Mouse (Mus musculus) skeletal muscle tissue, adult 2 months (tissue): ENCODE results near the gene Lef1.

Experiments
- DNase-seq: peaks from one replicate; pipeline ENCODE4 v3.0.0-alpha.2; 2012; ENCODE audit warnings: low read depth, low spot score

The Lef1 gene

DNA sequence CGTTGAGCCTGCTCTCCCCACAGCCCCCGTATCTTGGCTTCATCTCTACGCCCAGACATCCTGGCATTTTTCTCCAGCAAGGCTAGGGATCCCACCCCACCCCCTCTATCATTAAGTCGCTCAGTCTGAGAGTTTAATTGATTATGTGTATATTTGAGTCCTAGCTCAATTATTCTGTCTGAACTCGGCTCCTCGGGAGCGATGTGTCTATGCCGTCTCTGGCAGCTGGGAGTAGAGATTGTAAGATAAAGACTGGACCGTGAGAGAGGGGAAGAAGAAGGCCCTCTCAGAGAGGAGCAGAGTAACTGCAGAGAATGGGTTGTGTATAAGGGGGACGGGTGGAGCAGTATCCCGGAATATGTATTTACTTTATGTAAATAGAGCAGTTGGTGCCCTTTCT is 80.0 kb downstream of the Lef1 start:
- DNase-seq = no peak

DNA sequence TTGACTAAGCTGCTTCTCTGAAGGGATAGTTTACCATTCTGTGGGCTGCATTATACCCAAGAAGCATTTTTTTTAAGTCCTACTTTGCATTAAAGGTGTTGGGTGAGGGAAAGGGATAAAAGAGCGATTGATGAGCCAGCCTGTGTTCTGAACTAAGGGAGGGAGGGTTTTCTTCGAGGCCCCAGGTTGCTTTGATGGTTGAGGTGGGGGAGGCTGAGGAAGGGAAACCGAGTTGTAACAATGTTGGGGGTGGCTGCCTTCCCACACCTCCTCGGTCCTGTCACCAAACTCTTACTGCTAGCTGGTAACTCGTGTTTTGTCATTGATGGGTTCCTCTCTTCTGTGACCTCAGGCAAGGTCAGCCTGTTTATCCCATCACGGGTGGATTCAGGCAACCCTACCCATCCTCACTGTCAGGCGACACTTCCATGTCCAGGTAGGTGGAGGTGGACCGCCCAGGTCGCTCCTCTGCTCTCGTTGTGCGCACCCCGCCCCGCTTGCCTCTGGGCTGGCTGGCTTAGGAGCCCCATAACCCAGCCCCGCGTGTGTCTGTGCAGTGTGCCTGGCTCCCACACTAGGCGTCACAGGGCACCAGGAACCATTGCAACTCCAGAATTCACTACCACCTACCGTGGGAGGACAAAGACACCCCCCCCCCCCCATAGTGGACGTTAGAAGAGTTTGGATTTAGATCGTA is 80.5 kb downstream of the Lef1 start:
- DNase-seq = no peak

DNA sequence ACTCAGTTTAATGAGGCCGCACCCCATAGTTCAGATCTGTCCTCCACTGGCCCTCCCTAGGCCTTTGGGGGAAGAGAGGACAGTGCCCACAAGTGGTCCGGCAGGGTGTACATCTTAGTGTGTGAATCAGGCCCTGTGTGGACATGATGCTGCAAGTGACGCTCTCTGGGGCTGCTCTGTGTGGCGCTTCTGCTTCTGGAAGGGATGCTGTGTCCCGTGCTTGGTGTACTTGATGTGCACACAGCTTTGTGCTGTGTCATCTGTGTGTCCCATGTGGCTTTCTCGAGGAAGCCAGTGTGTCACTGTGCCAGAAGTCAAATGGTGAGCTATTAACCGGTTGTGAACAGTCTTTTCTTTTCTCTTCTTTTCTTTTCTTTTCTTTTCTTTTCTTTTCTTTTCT is 81.2 kb downstream of the Lef1 start:
- DNase-seq = no peak

DNA sequence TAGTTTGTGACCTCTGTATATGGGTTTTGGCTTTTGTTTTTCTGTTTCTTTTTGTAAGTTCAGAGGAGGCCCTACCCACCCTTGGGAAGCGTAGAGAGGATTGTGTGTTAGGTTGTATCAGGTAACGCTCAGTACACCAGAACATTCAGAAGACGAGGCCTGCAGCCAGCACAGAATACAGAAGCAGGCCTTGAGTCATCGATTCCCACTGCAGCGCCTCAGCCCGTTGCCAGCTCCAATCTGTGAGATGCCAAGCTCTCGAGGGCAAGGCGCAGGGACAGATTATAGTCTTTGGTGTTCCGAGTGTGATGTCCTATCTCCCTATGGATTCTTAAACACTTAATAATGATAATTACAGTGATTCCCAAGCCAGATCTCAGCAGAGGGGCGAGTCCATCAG is 85.8 kb downstream of the Lef1 start:
- DNase-seq = no peak

DNA sequence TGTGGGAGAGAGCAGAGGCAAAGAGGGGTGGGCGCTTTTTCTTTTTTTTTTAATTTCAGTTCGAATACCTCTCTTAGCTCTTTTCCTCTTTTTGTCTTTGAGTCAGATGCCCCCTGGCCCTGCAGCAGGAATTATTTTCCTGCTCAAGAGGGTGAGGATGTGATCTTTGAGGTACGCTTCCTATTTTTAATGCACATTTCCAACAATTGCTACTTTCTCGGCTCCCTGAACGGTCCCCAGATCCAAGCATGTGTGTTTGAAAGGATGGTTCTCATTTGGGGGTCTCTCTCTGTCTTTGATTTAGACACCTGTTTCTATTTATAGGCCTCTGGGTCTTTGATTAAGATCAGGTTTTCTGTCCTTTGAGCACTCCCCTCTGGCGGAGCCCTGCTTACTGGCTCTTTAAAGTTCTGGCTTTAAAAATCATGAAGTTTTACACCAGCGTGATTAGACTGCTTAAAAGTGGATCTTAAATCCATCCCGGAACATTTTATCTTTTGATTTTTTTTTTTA is 86.3 kb downstream of the Lef1 start:
- DNase-seq = no peak

DNA sequence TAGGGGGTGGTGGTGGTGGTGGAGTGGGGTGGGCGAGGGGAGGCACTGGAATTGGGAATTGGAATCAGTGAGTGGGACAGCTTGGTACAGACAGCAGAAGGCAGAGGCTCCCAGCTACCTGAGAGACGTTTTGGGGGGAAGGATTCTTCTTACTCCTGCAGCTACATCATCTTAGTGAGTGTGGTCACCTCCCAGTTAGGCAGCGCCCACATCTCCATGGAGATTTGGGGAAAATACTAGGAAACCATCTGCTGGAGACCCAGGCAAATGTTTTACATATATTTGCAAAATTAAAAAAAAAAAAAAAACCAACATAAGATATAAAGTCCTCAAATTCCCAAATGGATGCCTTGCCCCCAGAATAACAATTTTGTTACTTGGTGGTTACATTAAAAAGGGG is 88.7 kb downstream of the Lef1 start:
- no peak for DNase-seq

DNA sequence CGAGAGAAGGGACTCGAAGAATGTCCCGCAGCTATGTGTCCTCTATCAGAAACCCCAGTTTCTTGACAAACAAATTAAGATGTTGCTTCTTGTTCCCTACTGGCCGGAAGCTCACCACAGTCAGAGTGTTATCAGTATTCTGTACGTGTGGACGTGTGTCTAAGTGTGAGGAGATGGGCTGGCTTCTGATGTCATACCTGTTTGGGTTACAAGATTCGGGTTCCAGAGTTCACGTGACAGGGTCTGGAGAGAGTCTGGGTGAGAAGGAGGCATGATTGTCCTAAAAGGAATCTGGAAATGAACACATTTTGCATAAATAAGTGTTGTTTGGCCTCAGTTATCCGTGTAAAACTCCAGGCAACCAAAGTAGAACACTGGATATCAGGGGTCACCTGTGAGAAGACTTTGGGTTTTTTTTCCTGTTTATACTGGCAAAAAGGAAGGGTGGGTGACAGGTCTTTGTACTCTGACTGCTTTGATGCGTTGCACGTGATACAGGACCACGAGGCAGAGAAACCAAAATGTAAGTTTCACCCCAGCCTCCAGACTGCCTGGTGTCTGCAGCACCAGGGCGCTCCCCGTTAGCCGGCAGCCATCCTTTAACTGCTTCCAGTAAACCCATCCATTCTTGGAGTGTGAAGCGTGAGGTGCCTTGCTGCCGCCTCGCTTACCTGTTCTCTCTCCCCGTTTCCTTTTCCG is 89.5 kb downstream of the Lef1 start:
- no peak for DNase-seq

DNA sequence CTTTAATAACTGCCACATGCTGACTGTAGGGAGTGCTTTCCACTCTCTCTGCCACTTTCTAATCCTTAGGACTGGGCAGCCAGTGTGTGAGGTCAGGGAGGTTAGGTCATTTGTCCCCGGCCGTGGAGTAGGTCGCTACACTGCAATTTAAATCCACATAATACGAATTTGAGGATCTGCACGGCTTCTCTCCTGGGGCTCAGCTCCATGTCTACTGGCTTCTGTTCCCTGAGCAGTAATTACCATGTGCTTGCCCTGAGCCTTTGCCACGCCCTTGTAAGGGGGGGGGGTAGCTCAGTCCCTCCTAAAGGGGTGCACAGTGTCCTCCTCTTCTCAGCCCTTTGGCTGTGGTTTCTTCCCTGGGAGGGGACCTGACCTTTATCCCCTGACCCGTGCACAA is 92.0 kb downstream of the Lef1 start:
- DNase-seq = no peak

DNA sequence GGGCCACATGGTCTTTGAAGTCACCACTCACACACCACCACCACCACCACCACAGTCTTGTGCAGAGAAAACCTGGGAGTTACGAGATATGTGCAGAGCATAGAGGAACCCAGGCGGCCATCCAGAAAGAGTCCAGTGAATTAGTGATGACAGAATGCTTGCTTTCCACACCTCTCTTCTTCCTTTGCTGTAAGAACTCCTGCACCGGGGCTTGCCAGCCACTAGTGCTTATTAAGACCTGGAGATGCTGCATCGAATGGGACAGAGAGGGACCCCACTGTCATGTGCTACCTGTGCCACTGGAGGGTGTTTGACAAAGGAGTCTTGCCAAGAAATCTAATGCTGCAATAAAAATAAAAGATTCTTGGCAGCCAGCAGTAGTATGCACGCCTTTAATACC is 97.6 kb downstream of the Lef1 start:
- no peak for DNase-seq

DNA sequence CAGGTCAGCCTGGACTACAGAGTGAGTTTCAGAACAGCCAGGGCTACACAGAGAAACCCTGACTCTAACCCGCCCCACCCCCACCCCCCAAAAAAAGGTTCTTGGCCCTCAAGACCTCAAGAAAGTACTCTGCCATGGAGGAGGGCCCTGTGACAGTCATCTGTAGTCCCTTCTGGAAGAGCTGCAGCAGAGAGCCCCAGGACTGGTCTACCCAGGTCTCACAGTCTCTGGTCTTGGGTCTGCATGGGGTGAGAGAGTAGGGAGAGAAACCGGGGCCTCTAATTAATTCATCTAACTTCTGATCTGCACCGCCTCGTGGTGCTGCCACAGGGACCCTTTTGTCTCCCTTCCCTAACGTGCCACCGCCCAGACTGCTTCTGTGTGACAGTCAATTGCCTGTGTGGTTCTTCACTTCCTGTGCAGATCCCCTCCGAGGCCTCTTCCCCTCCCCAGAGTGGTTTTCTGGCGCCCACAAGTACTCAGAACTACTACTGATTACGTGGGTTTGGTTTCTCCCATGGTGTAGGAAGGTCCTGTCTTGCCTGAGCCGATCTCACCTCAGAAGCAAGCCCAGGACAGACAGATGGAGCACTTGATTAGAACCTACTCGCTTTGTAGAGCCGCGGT is 98.1 kb downstream of the Lef1 start:
- peak; percentile 11 for DNase-seq

DNA sequence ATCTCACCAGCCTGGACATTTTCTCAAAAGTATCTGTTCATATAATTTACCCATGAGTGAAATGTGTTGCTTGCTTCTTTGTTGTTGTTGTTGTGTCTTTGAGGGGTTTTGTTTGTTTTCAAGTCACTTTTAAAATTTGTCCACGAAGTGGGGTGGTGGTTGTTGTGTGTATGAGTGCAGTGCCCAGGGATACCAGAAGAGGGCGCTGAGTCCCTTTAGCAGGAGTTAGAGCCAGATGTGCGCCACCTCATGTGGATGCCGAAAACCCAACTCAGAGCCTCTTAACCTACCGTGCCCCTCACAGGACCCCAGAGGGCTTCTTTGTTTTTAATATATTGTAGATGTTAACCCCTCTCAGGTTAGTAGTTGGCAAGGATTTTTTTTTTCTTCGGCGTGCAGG is 101.9 kb downstream of the Lef1 start:
- no peak for DNase-seq

DNA sequence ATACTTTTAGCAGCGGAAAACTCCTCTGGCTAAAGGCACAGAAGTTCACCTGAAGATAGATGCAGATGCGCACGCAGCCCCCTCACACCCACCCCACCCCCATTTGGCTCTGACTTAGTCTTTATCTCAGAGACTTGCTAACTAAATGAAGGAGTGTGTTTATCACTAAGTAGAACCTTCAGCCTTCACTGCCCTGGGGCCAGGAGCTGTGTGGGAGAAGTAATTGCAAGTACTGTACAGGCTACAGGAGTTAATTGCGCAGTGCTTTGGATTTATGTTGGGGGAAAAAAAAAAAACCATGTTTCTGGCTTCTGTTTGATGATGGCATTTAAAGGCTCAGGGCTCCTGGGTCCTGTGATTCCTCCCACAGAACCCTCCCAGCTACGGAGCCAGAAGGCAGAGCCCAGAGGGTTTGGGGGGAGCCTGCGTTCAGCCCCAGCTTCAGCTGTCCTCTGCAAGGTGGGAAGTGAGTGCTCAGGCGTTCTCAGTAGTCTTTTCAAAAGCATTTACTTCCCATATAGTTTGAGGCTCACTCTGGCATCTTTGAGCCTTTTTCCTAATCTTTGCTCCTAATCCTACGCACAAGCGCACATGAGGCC is 103.9 kb downstream of the Lef1 start:
- DNase-seq = no peak

DNA sequence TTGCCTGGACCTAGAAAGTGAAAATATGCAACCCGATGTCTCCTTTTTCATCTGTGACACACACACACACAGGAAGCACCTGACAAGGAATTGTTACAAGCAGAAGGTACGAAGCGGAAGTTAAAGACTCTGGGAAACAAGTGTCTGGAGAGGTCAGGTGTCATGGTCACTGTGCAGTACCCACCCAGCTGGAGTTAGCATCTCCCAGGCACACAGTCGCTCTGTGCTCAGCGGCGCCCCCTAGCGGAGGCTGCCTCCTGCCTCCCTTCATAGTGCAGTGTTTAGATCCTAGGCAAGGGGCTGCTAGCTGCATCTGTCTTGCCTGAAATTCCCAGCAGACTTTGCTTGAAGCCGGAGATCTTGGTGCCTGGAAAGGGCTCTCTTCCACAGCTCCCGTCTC is 104.6 kb downstream of the Lef1 start:
- DNase-seq = no peak

DNA sequence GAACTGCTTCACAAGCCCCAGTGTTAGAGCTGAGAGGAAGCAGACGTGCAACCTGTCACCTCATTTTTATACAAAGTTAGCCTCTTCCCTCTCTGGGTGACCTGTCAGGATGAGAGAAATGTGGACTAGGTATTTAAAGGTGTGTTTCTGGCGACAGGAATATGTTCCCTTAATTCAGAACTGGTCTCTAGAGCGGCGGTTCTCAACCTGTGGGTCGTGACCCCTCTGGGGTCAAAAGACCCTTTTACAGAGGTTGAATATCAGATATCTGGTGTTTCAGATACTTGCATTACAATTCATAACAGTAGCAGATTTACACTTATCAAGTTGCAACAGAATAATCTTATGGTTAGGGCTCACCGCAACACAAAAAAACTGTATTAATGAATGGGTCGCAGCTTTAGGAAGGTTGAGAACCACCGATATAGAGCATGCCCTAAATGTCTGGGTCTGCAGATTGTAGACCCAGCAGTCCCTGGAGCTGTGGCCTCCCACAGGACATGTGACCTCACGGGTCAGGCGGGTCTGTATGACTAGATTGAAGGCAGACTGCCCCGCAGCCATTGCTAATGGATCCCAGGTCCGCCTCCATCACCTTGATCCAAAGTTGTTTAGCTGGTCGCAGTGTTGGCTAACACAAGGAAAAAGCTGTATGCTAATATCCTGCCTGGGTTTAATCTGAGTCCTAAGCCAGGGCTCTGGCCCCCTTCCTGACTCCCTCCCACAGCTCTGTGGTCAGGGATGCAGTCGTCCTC is 108.5 kb downstream of the Lef1 start:
- DNase-seq = no peak

DNA sequence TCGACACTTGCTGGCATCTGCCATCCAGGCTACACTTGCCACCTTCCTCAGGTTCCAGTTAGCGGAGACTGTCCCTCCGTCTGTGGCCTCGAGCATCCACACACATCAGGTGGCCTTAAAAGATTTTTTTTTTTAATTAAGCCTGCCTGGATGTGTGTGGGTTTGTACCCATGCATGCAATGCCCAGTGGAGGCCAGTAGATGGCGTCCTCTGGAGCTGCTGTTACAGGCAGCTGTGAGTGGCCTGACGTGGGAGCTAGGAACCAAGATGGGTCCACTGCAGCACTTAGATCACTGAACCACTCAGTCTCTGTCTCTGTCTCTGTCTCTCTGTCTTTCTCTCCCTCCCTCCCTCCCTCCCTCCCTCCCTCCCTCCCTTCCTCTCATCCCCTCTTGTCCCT is 117.8 kb downstream of the Lef1 start:
- DNase-seq = no peak

DNA sequence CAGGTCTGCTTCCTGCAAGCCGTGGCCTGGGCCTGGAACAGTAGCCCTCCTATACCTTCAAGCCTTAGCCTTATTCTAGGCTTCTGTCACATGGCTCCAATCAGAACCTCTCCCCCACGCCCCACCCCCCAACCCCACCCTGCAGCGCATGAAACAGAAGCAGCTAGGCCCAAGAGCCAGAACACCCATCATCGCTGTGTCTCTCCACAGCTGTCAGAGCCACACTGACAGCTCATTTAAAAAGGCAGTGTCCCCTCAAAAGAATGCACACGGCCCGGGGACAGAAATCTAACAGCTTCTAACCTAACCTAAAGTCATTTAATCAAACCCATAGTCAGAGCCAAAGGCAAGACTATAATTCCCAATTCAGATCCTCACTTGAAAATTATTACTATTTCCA is 126.8 kb downstream of the Lef1 start:
- no peak for DNase-seq

DNA sequence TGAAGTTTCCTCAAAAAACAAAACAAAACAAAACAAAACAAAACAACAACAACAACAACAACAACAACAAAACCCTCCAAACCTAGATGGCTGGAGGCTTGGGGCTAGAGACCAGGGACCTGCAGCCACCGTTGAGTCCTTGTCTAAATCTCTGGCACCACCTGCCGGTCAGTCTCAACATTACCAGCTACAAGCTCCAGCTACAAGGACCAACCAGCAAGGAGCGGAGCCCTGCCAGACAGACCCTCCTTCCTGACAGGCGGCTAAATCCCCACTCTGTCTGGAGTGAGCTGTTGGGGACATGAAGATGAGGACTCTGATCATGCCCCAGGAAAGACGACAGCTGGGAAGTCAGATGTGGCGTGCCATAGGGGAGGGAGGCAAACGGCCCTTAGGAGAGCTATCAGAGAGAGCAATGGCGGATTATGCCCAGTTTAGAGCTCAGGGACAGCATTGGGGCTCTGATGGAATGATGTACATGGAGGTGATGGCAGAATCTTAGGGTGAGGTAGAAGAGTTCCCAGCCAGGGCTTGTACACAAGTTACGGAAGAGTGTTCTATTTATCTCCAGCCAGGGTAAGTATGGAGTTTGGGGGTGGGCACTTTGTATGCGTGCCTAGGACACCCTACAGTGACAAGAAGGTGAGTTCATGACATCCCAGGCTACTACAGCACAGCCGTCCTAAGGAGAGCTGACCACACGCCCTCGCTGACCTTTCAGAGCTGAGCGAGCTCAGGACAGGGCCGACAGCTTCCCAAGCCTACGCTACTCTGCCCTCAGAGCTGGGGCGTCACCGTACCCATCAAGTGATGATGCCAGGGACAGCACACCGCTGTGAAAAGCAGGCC is 127.7 kb downstream of the Lef1 start:
- peak; percentile 56 for DNase-seq

DNA sequence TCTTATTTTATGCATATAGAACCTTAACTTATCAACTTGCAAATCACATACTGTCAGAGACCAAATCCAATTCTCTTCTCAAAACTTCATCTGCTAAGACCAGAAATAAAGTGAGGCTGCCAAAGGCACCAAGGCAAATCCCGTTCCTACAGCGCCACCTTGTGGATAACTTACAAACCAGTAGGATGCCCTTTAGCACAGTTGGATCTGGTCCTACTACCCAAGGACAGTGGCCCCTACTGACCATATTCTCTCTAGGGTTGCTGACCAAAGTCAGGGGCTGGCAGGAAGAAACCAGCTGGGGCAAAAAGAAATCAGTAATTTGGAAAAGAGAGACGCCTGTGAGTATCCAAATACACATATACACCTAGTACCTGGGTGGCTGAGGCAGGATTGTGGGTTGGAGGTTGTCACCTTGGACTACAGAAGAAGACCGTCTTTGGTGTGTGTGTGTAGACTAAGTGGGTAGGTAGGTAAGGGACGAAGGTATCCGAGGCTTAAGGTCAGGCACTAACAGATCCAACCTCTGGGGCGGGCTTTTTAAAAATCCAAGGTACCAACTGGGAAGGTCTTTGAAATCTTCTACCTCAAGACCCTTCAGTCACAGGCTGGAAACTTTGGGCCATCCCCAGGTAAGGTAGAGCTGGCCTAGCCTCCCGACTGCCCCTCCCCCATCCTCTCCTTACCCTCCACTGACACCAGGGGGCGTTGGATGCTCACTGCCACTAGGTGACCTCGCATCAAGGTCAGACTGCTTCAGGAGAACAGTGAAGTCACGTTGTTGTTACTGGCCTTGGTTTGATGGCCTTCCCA is 135.7 kb downstream of the Lef1 start:
- peak; percentile 60 for DNase-seq

DNA sequence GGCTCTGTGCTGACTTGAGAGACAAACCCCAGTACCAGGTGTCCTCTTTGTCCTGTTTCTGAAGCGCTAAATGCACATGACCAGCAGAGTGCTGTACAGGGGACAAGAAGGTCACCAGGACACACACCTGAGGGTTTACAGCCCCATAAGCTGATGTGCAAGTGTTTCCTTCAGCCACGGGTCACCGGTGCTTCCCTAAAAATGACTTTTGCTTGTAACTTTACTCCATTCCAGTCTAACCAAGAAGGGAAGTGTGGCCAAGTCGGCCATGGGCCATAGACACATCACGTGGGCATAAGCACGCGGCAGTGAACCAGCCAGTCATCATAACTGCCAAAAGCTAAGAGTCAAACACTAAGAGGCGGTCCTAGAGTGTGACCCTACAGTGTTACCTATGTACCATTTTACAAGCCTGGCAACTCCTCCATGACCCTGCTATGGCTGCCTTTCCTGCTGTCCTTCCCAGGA is 136.3 kb downstream of the Lef1 start:
- peak; percentile 36 for DNase-seq

DNA sequence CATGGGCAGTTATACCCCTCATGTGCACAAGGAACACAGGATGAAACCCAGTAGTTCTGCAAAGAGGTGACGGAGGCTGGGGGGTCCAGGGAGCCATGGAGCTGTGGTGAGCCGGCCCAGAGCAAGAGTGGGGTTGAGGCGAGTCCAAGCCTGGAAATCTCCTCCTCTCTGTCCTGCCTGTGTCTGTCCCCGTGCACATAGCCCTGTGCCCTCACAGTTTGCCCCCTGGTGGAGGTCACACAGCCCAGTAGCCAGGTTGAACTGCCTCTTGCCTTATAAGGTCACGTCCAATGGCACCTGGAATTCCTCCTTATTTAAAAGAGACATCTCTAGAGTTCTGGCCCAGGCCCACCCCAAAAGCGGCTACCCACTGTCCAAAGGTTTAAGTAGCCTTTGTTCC is 137.2 kb downstream of the Lef1 start:
- DNase-seq = no peak
